Mouse (Mus musculus) c-Kit-positive CD71-positive TER-119-positive erythroid progenitor cells, embryonic 14.5 days (primary cell): ENCODE data around the gene Cacnb2.

Experiments used
- DNase-seq: peaks from one replicate; pipeline ENCODE4 v3.0.0-alpha.2; 2013; ENCODE audit warnings: low spot score

Cacnb2 gene

DNA sequence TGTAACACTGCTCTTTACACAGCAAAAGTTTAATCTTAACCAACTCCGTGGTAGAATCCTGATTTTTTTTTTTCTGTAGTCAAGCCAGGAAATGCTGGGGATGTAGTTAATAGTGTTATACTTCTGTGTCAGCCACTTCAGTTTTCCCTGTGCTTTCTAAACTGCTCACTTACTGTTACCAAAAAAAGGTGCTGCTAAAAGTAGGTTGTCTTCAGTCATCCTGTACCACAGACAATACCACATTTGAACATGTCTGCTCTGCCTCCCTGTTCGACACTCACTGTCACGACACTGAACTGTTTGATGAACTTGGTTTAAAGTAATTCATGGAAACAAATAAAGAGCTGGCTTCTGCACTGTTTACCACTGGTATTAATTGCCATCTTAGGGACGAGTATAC, 385.6 kb downstream of the Cacnb2 start:
- DNase-seq = no peak

DNA sequence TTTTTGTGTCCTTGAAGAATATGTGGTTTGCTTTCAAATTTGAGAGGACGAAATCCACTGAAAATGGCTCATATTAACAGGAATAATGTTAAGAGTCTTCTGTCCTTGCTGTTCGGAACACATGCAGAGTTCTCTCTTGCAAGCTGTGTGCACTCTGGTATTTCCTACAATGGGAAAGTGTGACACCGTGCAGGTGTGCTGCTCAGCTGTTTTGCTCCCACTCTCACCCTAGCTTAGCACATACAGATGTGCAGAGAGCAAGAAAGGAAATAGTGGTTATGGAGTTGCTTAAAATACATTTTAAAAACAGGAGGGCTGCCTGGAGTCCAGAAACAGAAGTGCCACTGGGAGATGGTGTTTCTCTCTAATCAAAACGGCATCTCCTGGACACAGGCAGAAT, 386.5 kb downstream of the Cacnb2 start:
- no peak for DNase-seq

DNA sequence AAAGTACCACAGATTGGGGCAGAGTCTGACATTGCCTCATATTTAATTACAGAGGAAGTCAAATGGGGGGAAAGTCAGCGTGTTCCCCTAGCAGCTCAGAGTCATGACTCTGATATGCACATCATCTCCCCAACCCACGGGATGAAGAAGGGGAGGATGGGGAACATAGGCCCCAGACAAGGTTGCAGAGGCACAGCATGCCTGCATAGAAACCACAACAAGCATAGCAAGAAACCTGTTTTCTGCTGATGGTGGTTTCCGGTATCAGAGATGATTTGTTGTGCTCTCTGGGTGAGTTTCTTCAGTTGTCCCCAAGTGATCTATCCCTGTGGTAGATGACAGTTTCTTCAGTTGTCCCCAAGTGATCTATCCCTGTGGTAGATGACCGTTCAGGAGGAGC, 389.6 kb downstream of the Cacnb2 start:
- no peak for DNase-seq

DNA sequence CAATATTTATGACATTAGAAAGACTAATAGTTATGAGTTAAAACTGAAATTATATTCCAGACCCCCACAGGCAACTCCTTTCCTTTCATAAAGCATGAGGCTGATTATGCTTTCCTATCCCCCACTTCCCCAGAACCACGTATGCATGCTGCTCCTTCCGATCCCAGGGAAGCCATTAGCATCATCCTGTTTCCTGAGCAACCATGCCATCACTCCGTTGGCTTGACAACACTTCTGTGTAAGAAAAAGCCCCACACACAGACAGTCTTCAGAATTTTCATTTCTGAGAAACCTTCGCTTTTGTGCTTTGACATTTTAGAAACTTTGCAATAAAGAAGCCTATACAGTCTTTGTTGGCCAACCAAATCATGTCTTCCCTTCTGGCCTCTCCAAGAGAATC, 393.1 kb downstream of the Cacnb2 start:
- DNase-seq = no peak

DNA sequence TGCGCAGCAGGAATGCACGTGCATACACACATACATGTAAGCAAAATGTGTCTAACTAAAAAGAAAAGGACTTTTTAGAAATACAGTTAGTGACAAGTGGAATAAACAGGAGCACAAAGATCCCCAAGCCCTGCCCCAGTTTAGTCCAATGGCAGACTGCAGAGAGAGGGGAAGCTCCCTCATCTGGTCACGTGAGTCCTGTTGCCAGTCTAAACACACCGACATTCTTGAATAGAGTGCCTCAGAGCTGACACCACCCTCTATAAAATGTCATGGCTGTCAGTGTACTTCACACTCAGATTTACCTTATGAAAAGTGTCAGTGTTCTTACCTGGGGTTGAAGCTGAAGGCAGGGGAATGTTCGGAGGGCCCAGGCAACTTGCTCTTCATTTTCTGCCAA, 394.9 kb downstream of the Cacnb2 start:
- DNase-seq = no peak

DNA sequence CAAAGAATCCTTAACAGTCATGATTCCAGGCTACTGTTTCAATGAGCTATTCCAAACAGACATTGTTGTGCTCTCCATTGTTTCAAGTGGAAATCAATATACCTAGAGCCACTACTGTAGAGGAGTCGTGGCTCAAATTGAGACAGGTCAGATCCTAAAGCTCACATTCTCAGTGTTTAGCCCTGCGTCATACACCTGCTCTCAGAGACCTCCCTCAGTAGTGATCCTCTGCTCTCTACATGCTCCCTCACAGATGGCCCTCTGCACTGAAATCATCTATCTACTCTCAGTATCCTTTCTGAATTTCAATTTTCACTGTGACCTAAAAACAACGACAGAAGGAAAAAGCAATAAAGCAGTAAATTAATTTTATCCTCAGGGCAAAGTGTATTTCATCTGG, 404.6 kb downstream of the Cacnb2 start:
- DNase-seq = no peak

DNA sequence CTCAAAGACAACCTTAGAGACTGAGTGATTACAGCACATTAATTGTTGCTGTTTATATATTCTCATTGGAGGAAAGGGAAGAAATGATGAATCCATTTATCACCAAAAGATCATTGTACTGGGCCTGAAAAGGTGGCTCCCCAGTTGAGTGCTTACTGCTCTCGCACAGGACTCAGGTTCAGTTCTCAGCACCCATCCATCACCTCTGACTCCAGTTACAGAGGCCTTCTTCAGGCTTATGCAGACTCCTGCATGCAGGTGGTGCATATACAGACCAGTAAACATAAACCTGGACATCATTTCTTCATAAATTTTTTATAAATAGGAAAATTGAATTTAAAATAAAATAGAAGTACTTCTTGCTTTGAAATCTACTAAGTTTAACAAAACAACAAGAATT, 405.2 kb downstream of the Cacnb2 start:
- no peak for DNase-seq

DNA sequence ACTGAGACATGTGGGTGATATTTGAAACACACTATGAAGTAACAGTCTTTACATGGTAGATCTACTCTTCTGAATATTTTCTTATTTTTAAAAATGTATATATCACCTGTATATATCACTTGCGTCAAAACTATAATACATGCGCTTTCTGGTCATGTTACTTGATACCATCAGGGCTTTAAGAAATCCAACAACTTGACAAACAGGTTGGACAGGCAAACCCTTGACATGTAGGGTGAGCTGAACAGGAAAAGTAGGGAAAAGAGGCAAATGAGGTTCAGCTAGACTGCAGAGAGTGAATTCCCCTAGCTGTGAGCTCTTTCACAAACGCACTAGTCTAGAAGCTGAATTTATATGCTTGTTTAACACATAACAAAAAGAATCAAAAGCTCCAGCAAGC, 423.9 kb downstream of the Cacnb2 start:
- DNase-seq = no peak

DNA sequence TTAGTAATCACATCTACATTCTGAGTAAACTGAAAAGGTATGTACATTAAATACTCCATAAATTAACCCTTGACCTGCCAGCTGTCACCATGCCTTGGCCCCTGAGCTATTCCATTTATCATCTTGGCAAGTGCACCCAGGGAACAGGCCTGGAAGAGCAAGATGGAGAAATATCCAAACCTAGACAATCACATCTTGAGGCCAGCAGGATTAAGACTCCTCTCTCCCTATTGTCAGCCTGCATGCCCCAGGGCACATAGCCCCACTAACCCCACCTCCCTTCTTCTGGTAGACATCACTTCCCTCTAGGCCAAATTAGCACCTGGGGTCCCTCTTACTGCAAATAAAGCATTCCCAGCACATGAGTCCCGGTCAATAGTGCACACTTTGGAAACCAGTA, 424.9 kb downstream of the Cacnb2 start:
- DNase-seq = no peak
